Mouse (Mus musculus): ENCODE measurements around the gene Acss1. TPM values are rescaled to one million over a fixed set of nuclear protein-coding genes. Genes with fewer than 3 reads are reported as not detected.

The Acss1 gene
- total and polyA plus RNA-seq, 3 experiments = 24.8 to 123 (median 67.3) TPM

- Histone ChIP-seq H3K4me1 (ENCODE audit: insufficient read depth, low read depth, low read length) (peaks cover 63% of the 10 kb centered on the region), H3K9me3 (replicated peaks) (peaks cover 2% of the 10 kb centered on the region; the same call in 1 of the 2 replicates), H3K27me3 (ENCODE audit: insufficient read depth, low read length) (no peaks in the 10 kb centered on the region), H3K36me3 (replicated peaks) (peaks cover 96% of the 10 kb centered on the region), H3K4me3 (ENCODE audit: low read depth, low read length) (no peak overlapping the region)
- no peak for DNase-seq (ENCODE audit: low spot score)
- no peak for ATAC-seq (ENCODE audit: extremely low read depth, insufficient number of reproducible peaks, low FRiP score, poor library complexity, severe bottlenecking)
- TF ChIP-seq GATA1 (IDR thresholded peaks at IDR 0.05; ENCODE audit: borderline replicate concordance, low read length) (no peak), TAL1 (conservative IDR thresholded peaks at IDR 0.05; ENCODE audit: low read depth, low read length) (no peak), CTCF (IDR thresholded peaks at IDR 0.05; ENCODE audit: low read depth, low read length) (no peak), POLR2AphosphoS5 (IDR thresholded peaks at IDR 0.05; ENCODE audit: insufficient replicate concordance, low read depth, low read length) (no peak), GATA2 (IDR thresholded peaks at IDR 0.05; ENCODE audit: borderline replicate concordance, low read depth, low read length) (no peak)
Measured at GRCm38 (mm10) chr2:150656975-150657768, 11.1 kb downstream of the Acss1 start.

- ATAC-seq (ENCODE audit: extremely low read depth, insufficient number of reproducible peaks, low FRiP score, poor library complexity, severe bottlenecking) = no peak
Measured at GRCm38 (mm10) chr2:150656112-150656511, 12.2 kb downstream of the Acss1 start.

GRCm38 (mm10) chr2:150655290-150655689 lies 13.0 kb downstream of the Acss1 start:
- H3K36me3 ChIP-seq (replicated peaks) = peaks cover 91% of the 10 kb centered on the region
- H3K9me3 ChIP-seq (replicated peaks) = peaks cover 2% of the 10 kb centered on the region; the same call in 1 of the 2 replicates
- no peak for TF ChIP-seq POLR2AphosphoS5 (IDR thresholded peaks at IDR 0.05; ENCODE audit: insufficient replicate concordance, low read depth, low read length)
- no peak for TF ChIP-seq GATA2 (IDR thresholded peaks at IDR 0.05; ENCODE audit: borderline replicate concordance, low read depth, low read length)
- no peak for TF ChIP-seq TAL1 (conservative IDR thresholded peaks at IDR 0.05; ENCODE audit: low read depth, low read length)
- no peak for TF ChIP-seq GATA1 (IDR thresholded peaks at IDR 0.05; ENCODE audit: borderline replicate concordance, low read length)
- no peak for TF ChIP-seq CTCF (IDR thresholded peaks at IDR 0.05; ENCODE audit: low read depth, low read length)
- no peak for ATAC-seq (ENCODE audit: extremely low read depth, insufficient number of reproducible peaks, low FRiP score, poor library complexity, severe bottlenecking)
- no peak overlapping the region for H3K4me3 ChIP-seq (ENCODE audit: low read depth, low read length)
- H3K4me1 ChIP-seq (ENCODE audit: insufficient read depth, low read depth, low read length) = peaks cover 58% of the 10 kb centered on the region
- no peaks in the 10 kb centered on the region for H3K27me3 ChIP-seq (ENCODE audit: insufficient read depth, low read length)
- no peak for DNase-seq (ENCODE audit: low spot score)

More at GRCm38 (mm10) chr2:150656112-150656511, 12.2 kb downstream of the Acss1 start:
- H3K27me3 ChIP-seq (ENCODE audit: insufficient read depth, low read length) = no peaks in the 10 kb centered on the region
- H3K36me3 ChIP-seq (replicated peaks) = peaks cover 91% of the 10 kb centered on the region
- TF ChIP-seq TAL1 (conservative IDR thresholded peaks at IDR 0.05; ENCODE audit: low read depth, low read length) = no peak
- no peak for TF ChIP-seq POLR2AphosphoS5 (IDR thresholded peaks at IDR 0.05; ENCODE audit: insufficient replicate concordance, low read depth, low read length)
- TF ChIP-seq CTCF (IDR thresholded peaks at IDR 0.05; ENCODE audit: low read depth, low read length) = no peak
- no peak for TF ChIP-seq GATA2 (IDR thresholded peaks at IDR 0.05; ENCODE audit: borderline replicate concordance, low read depth, low read length)
- no peak for TF ChIP-seq GATA1 (IDR thresholded peaks at IDR 0.05; ENCODE audit: borderline replicate concordance, low read length)
- no peak for DNase-seq (ENCODE audit: low spot score)
- no peak overlapping the region for H3K4me3 ChIP-seq (ENCODE audit: low read depth, low read length)
- peaks cover 2% of the 10 kb centered on the region; the same call in 1 of the 2 replicates for H3K9me3 ChIP-seq (replicated peaks)
- H3K4me1 ChIP-seq (ENCODE audit: insufficient read depth, low read depth, low read length) = peaks cover 58% of the 10 kb centered on the region

- no peak for ATAC-seq (ENCODE audit: extremely low read depth, insufficient number of reproducible peaks, low FRiP score, poor library complexity, severe bottlenecking)
Measured at GRCm38 (mm10) chr2:150654814-150655213, 13.5 kb downstream of the Acss1 start.

GRCm38 (mm10) chr2:150651366-150651765 lies 16.9 kb downstream of the Acss1 start:
- no peak for DNase-seq (ENCODE audit: low spot score)
- no peak for ATAC-seq (ENCODE audit: extremely low read depth, insufficient number of reproducible peaks, low FRiP score, poor library complexity, severe bottlenecking)
- Histone ChIP-seq H3K4me3 (ENCODE audit: low read depth, low read length) (no peak overlapping the region), H3K9me3 (replicated peaks) (0 out of 2 replicates have a peak, but pooled peaks cover 2% of the 10 kb centered on the region), H3K27me3 (ENCODE audit: insufficient read depth, low read length) (no peaks in the 10 kb centered on the region), H3K4me1 (ENCODE audit: insufficient read depth, low read depth, low read length) (peaks cover 78% of the 10 kb centered on the region), H3K36me3 (replicated peaks) (peaks cover 80% of the 10 kb centered on the region)
- TF ChIP-seq CTCF (IDR thresholded peaks at IDR 0.05; ENCODE audit: low read depth, low read length) = no peak

More at GRCm38 (mm10) chr2:150654814-150655213, 13.5 kb downstream of the Acss1 start:
- H3K4me1 ChIP-seq (ENCODE audit: insufficient read depth, low read depth, low read length) = peaks cover 58% of the 10 kb centered on the region
- no peak for DNase-seq (ENCODE audit: low spot score)
- peaks cover 91% of the 10 kb centered on the region for H3K36me3 ChIP-seq (replicated peaks)
- H3K4me3 ChIP-seq (ENCODE audit: low read depth, low read length) = no peak overlapping the region
- H3K9me3 ChIP-seq (replicated peaks) = peaks cover 2% of the 10 kb centered on the region; the same call in 1 of the 2 replicates
- no peak for TF ChIP-seq GATA1 (IDR thresholded peaks at IDR 0.05; ENCODE audit: borderline replicate concordance, low read length)
- TF ChIP-seq TAL1 (conservative IDR thresholded peaks at IDR 0.05; ENCODE audit: low read depth, low read length) = no peak
- H3K27me3 ChIP-seq (ENCODE audit: insufficient read depth, low read length) = no peaks in the 10 kb centered on the region

GRCm38 (mm10) chr2:150650511-150651074 lies 17.7 kb downstream of the Acss1 start:
- no peaks in the 10 kb centered on the region for H3K27me3 ChIP-seq (ENCODE audit: insufficient read depth, low read length)
- DNase-seq (ENCODE audit: low spot score) (no peak), ATAC-seq (ENCODE audit: extremely low read depth, insufficient number of reproducible peaks, low FRiP score, poor library complexity, severe bottlenecking) (no peak)
- peaks cover 82% of the 10 kb centered on the region for H3K4me1 ChIP-seq (ENCODE audit: insufficient read depth, low read depth, low read length)
- H3K9me3 ChIP-seq (replicated peaks) = no peaks in the 10 kb centered on the region
- peaks cover 79% of the 10 kb centered on the region for H3K36me3 ChIP-seq (replicated peaks)
- TF ChIP-seq GATA1 (IDR thresholded peaks at IDR 0.05; ENCODE audit: borderline replicate concordance, low read length) = no peak
- no peak for TF ChIP-seq TAL1 (conservative IDR thresholded peaks at IDR 0.05; ENCODE audit: low read depth, low read length)
- TF ChIP-seq POLR2AphosphoS5 (IDR thresholded peaks at IDR 0.05; ENCODE audit: insufficient replicate concordance, low read depth, low read length) = no peak
- TF ChIP-seq CTCF (IDR thresholded peaks at IDR 0.05; ENCODE audit: low read depth, low read length) = no peak
- TF ChIP-seq GATA2 (IDR thresholded peaks at IDR 0.05; ENCODE audit: borderline replicate concordance, low read depth, low read length) = no peak
- no peak overlapping the region for H3K4me3 ChIP-seq (ENCODE audit: low read depth, low read length)
